Mouse (Mus musculus) thymus, adult 2 months (tissue): ENCODE measurements around the gene Galnt17. TPM values are rescaled to one million over a fixed set of nuclear protein-coding genes. Genes with fewer than 3 reads are reported as not detected.

Source experiments
- DNase-seq: peaks from one replicate; pipeline ENCODE4 v3.0.0; 2021
- H3K27ac ChIP-seq: fragments of 200-500 bp; 2 replicates; pipeline ENCODE4 v1.5.1; 2012; ENCODE audit warnings: low read length, control low read depth; ENCODE audit not compliant: control insufficient read depth, insufficient read depth
- H3K27me3 ChIP-seq: fragments of 200-500 bp; 2 replicates; pipeline ENCODE4 v1.6.1; 2012; ENCODE audit warnings: mild to moderate bottlenecking, low read length, moderate library complexity, mixed read lengths; ENCODE audit not compliant: control insufficient read depth, insufficient read depth
- H3K36me3 ChIP-seq: fragments of 200-500 bp; 2 replicates; pipeline ENCODE4 v1.6.1; 2012; ENCODE audit warnings: mild to moderate bottlenecking, low read length, moderate library complexity; ENCODE audit not compliant: control insufficient read depth, insufficient read depth
- H3K4me1 ChIP-seq: fragments of 200-500 bp; replicated peaks from 2 replicates; pipeline ENCODE4 v1.6.1; 2012; ENCODE audit warnings: low read length; ENCODE audit not compliant: control insufficient read depth, insufficient read depth
- H3K4me3 ChIP-seq: fragments of 200-500 bp; 2 replicates; pipeline ENCODE4 v1.5.1; 2012; ENCODE audit warnings: mild to moderate bottlenecking, low read length, control low read depth, moderate library complexity; ENCODE audit not compliant: control insufficient read depth, insufficient read depth
- CTCF ChIP-seq: fragments of 200-500 bp; IDR thresholded peaks from 2 replicates; pipeline ENCODE4 v1.5.1; 2012; ENCODE audit warnings: mild to moderate bottlenecking, control low read depth, low read length, moderate library complexity, borderline replicate concordance; ENCODE audit not compliant: control insufficient read depth, poor library complexity, insufficient read depth; ENCODE audit errors: extremely low read depth
- POLR2A ChIP-seq: fragments of 200-500 bp; IDR thresholded peaks from 2 replicates; pipeline ENCODE4 v1.6.1; 2012; ENCODE audit warnings: mild to moderate bottlenecking, low read length, control low read depth, moderate library complexity; ENCODE audit not compliant: control insufficient read depth, poor library complexity, insufficient read depth; ENCODE audit errors: extremely low read depth
- WGBS: fragments of 180-500 bp; shearing (Covaris S2); methylation state at CpG from one replicate; pipeline ENCODE4 v1.1.7; 2018; 5-methylcytosine and 5-hydroxymethylcytosine counted together
- polyA plus RNA-seq: library from polyadenylated mRNA; depleted of rRNA; stranded (reverse); fragments of >200 nt; gene quantifications from 2 replicates; pipeline ENCODE4 v1.2.3, GENCODE M21; 2012

Gene Galnt17
- polyA plus RNA-seq, 1 experiment: 2.0 TPM

DNA sequence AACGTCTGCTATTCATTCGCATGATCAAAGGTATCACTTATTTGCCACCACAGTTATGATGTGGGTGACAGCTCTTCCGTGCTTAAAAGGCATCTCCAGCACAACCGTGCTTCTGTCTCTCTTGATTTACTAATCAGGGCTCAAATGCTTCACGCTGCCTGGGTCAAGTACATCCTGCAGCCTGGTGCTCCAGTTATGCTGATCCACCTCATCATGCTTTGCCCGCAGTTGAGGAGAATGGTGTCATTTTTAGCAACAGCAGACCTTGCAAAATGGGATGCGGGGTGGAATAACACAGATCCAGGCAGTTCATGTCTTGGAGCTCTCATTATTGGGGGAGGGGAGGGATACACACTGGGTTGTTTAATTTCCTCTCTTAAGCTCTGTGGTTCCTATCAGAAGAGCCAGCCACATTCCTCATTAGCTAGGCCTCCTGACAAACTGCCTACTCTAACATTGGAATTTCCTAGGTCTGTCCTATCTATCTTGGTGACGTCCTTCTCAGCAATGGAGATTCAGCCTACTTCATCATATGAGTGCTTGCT, 187.9 kb downstream of the Galnt17 start:
- Histone ChIP-seq H3K27ac (no peak overlapping the region), H3K4me3 (no peak overlapping the region), H3K36me3 (no peaks in the 10 kb centered on the region), H3K27me3 (no peaks in the 10 kb centered on the region), H3K4me1 (no peaks in the 10 kb centered on the region)
- TF ChIP-seq CTCF: no peak
- no peak for TF ChIP-seq POLR2A
- WGBS: 88% methylated on average over 8 of the region's 8 CpGs
- DNase-seq: no peak

DNA sequence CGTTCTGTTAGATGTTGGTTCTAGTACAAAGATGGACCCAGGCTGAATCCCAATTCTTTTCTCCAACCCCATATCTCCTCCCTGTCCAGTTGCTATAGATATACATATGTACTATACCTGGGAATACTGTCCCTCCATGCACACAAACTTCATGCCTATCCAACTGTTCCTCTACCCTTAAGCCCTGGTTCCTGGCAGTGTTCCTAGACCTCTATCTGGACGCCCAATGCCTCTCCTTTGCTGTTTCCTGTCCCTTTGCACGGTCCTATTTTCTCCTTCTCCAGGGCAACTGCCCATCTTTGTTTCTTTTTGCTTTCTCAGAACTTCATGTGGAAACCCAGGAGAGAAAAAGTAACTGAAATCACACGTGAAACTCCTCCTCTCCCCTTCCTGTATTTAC, 188.4 kb downstream of the Galnt17 start:
- no peaks in the 10 kb centered on the region for H3K4me1 ChIP-seq
- WGBS: 78% methylated on average over 4 of the region's 4 CpGs
- no peaks in the 10 kb centered on the region for H3K27me3 ChIP-seq
- no peak overlapping the region for H3K4me3 ChIP-seq
- no peak for TF ChIP-seq POLR2A
- TF ChIP-seq CTCF: no peak
- DNase-seq: no peak
- H3K27ac ChIP-seq: no peak overlapping the region
- H3K36me3 ChIP-seq: no peaks in the 10 kb centered on the region

DNA sequence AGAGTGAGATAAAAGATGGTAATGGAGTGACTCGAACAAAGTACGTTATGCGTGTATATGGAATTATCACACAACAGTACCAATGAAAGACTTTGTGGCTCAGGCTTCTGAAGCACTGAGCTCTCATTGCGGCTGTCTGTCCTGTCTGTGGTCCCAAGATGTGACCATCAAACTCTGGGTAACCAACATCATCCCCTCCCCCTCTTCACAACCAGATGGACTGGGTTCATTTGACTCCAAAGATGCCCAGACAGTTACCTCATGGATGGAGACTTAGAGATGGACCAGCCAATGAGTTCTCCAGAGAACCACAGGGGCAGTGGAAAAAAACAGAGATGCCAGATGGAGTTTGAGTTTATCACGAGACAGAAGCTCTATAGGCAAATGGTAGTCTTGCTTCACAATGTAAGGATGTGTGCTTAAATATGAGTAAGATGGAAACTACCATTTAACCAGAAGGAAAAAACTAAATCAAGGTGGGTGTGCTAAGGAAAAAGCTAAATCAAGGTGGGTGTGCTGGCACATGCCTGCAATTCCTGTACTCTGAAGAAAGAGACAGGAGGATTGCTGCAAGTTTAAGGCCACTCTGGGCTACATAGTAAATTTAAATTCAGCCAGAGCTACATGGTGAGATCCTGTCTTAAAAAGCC, 190.8 kb downstream of the Galnt17 start:
- Histone ChIP-seq H3K4me3 (no peak overlapping the region), H3K4me1 (no peaks in the 10 kb centered on the region), H3K27me3 (no peaks in the 10 kb centered on the region), H3K27ac (no peak overlapping the region), H3K36me3 (no peaks in the 10 kb centered on the region)
- TF ChIP-seq POLR2A (no peak), CTCF (no peak)
- WGBS: 95% methylated on average over 5 of the region's 5 CpGs
- no peak for DNase-seq

DNA sequence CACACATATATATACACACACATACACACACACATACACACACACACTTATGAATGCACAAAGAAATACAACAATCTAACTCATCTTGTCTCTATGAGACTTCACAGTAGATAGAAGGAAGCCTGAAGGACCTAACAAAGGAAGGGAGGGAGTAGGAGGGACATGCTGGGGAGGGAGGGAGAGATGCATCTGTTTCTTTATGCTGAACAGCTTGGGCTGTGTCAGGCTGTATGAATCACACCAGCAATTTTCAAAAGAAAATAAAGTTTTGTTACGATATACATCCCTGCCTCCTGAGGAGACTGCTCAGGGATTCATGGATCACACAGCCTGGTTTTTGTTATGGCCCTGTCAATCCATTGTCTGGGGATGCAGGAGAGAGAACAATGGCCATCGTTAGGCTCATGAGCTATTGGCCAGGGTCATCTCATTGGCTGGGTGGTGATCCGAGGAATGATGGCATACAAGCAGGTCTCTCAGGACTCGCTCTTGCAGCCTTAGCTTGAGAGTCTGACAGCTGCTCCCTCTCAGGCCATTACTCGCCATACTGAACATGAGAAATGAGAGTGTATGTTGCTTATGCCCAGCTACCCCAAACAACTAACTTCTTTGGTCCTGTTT, 194.3 kb downstream of the Galnt17 start:
- Histone ChIP-seq H3K27me3 (no peaks in the 10 kb centered on the region), H3K4me3 (no peak overlapping the region), H3K36me3 (no peaks in the 10 kb centered on the region), H3K4me1 (no peaks in the 10 kb centered on the region), H3K27ac (no peak overlapping the region)
- no peak for TF ChIP-seq POLR2A
- no peak for TF ChIP-seq CTCF
- no peak for DNase-seq
- 79% methylated on average over 5 of the region's 5 CpGs for WGBS

DNA sequence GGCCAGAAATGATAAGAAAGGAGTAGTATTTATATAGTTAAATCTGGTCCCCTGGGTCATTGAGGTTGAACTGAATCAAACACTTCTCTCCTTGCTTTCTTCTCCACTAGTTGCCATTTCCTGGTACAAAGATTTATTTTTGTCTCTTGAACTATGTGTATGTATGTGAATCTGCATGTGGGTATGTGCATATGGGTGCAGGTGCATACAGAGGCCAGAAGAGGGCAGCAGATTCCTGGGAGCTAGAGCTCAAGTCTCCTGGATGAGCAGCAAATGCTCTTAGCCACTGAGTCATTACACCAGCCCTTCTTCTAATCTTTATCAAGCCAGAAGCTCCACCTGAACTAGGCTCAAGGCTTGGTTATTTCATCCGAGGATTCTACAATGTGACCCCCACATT, 201.1 kb downstream of the Galnt17 start:
- 81% methylated on average over 1 of the region's 1 CpGs for WGBS
- H3K36me3 ChIP-seq: no peaks in the 10 kb centered on the region

DNA sequence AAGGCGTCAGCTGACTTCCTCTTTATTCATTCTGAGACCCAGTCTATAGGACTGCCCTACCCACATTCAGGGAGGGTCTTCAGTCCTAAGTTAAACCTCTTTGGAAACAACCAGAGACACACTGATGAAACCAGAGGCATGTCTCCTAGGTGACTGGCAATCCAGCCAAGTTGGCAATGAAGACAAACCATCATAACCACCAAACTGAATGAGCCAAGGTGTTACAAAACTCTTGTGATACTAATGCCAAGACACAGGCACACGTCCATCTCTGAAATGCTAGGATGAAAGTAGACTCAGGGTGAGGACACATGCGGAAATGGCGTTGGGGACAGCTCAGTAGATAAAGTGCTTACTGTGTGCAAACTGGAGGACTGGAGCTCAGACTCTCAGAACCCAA, 211.5 kb downstream of the Galnt17 start:
- Histone ChIP-seq H3K36me3 (no peaks in the 10 kb centered on the region), H3K27ac (no peak overlapping the region), H3K27me3 (no peaks in the 10 kb centered on the region), H3K4me1 (no peaks in the 10 kb centered on the region), H3K4me3 (no peak overlapping the region)
- TF ChIP-seq CTCF (no peak), POLR2A (no peak)
- WGBS: 90% methylated on average over 4 of the region's 4 CpGs
- DNase-seq: no peak

More for the DNA sequence above, 201.1 kb downstream of the Galnt17 start:
- Histone ChIP-seq H3K4me1 (no peaks in the 10 kb centered on the region), H3K27me3 (no peaks in the 10 kb centered on the region), H3K27ac (no peak overlapping the region), H3K4me3 (no peak overlapping the region)
- TF ChIP-seq CTCF (no peak), POLR2A (no peak)
- DNase-seq: no peak
